Mouse (Mus musculus) heart, adult 2 months (tissue): ENCODE data around the gene Prelid3b. TPM values are rescaled to one million over a fixed set of nuclear protein-coding genes. Genes with fewer than 3 reads are reported as not detected.

ENCODE experiments used
- DNase-seq, 2 experiments: peaks; one replicate each; pipeline ENCODE4 v3.0.0; 2021
- H3K27ac ChIP-seq: fragments of 200-600 bp; 2 replicates; pipeline ENCODE4 v1.8.1; 2022
- H3K27me3 ChIP-seq: fragments of 200-500 bp; 2 replicates; pipeline ENCODE4 v1.6.1; 2012; ENCODE audit warnings: mild to moderate bottlenecking, low read length, inconsistent platforms, mixed read lengths; ENCODE audit not compliant: control insufficient read depth, insufficient read depth
- H3K36me3 ChIP-seq: fragments of 200-500 bp; 2 replicates; pipeline ENCODE4 v1.6.1; 2012; ENCODE audit warnings: low read length, inconsistent platforms; ENCODE audit not compliant: control insufficient read depth, insufficient read depth
- H3K4me1 ChIP-seq: fragments of 200-500 bp; 2 replicates; pipeline ENCODE4 v1.6.1; 2011; ENCODE audit warnings: low read length; ENCODE audit not compliant: control insufficient read depth, insufficient read depth
- H3K4me3 ChIP-seq: fragments of 200-600 bp; 2 replicates; pipeline ENCODE4 v1.8.1; 2022
- H3K79me2 ChIP-seq: fragments of 200-500 bp; replicated peaks from 2 replicates; pipeline ENCODE4 v1.6.1; 2012; ENCODE audit warnings: mild to moderate bottlenecking, inconsistent platforms, low read length, moderate library complexity, mixed read lengths; ENCODE audit not compliant: control insufficient read depth, insufficient read depth
- H3K9ac ChIP-seq: fragments of 200-500 bp; 2 replicates; pipeline ENCODE4 v1.6.1; 2012; ENCODE audit warnings: low read depth, mild to moderate bottlenecking, control low read depth, inconsistent platforms, low read length, mixed read lengths
- CTCF ChIP-seq: fragments of 200-600 bp; IDR thresholded peaks from 2 replicates; pipeline ENCODE4 v1.8.1; 2022; ENCODE audit warnings: antibody characterized with exemption, mild to moderate bottlenecking, moderate library complexity
- EP300 ChIP-seq: fragments of 200-500 bp; IDR thresholded peaks from 2 replicates; pipeline ENCODE4 v1.6.1; 2011; ENCODE audit warnings: low read depth, low read length, control low read depth; ENCODE audit not compliant: insufficient read depth
- POLR2A ChIP-seq: fragments of 200-500 bp; IDR thresholded peaks from 2 replicates; pipeline ENCODE4 v1.6.1; 2011; ENCODE audit warnings: mild to moderate bottlenecking, low read depth, low read length, control low read depth; ENCODE audit not compliant: insufficient read depth
- WGBS: fragments of 180-500 bp; shearing (Covaris S2); methylation state at CpG from one replicate; pipeline ENCODE4 v1.1.7; 2018; 5-methylcytosine and 5-hydroxymethylcytosine counted together
- intact Hi-C: fragments of 180-260 bp; cut with DNase I; formaldehyde crosslinking; loops from one replicate; pipeline ENCODE4 v1.15.1; 2025
- polyA plus RNA-seq: library from polyadenylated mRNA; depleted of rRNA; stranded (reverse); fragments of >200 nt; gene quantifications from 2 replicates; pipeline ENCODE4 v1.2.3, GENCODE M21; 2012
- total RNA-seq, 2 experiments: library from RNA; stranded (reverse); gene quantifications; 2 replicates each; pipeline ENCODE4 v1.2.3; 2021

The Prelid3b gene
- total and polyA plus RNA-seq, 3 experiments = 53.1 to 58.8 (median 57.8) TPM

DNA sequence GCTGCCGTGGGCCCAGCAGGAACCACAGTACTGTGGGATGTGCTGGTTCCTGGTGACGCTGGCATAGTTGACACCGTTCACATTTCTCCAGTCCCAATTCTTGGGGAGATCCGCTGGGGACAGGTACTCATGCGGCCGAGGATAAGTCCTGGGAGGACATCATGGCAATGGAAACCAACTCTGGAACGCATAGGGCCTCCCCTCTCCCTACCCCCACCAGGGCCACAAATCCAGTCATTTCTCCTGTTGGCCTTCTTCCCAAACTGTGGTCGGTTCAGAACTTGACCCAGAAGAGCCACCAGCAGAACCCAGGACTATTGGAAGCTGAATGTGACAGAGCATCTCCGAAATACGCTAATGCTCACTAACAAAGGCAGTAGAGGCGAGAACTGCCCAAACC lies 34.7 kb downstream of the Prelid3b start:
- DNase-seq = no peak
- intact Hi-C loops = loop anchor here (2.0 kb wide), 1 partner anchor 23 kb away; the partner anchor contains the start of gene Nelfcd
- TF ChIP-seq EP300 = no peak
- TF ChIP-seq POLR2A = no peak
- no peak for TF ChIP-seq CTCF
- Histone ChIP-seq H3K9ac (peak overlapping the region; percentile 84), H3K27ac (peak overlapping the region; percentile 78), H3K4me3 (peak overlapping the region; percentile 50), H3K4me1 (peaks cover 5% of the 10 kb centered on the region), H3K27me3 (no peaks in the 10 kb centered on the region), H3K36me3 (no peaks in the 10 kb centered on the region), H3K79me2 (no peaks in the 10 kb centered on the region)
- 59% methylated on average over 11 of the region's 11 CpGs for WGBS

DNA sequence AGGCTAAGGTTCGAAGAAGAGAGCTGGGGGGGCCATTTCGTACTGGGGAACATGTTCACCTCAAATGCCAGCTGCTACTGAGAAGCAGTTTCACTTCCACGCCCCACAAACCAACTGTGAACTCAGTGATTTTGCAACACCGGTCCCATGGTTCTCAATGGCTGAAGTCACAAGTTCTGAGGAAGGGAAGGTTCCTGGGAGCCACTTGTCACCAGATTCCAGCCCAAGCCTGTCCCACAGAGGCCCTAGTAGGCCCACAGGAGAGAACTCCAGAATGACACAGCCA lies 35.2 kb downstream of the Prelid3b start:
- Histone ChIP-seq H3K27ac (peak overlapping the region; percentile 78), H3K36me3 (no peaks in the 10 kb centered on the region), H3K4me1 (peaks cover 5% of the 10 kb centered on the region), H3K27me3 (no peaks in the 10 kb centered on the region), H3K4me3 (no peak overlapping the region; the same call in 1 of the 2 replicates), H3K9ac (no peak overlapping the region), H3K79me2 (no peaks in the 10 kb centered on the region)
- DNase-seq = peak; percentile 44 to 70
- TF ChIP-seq EP300 (no peak), POLR2A (no peak), CTCF (no peak)
- WGBS = 87% methylated on average over 4 of the region's 4 CpGs
- intact Hi-C loops = no loop called here

DNA sequence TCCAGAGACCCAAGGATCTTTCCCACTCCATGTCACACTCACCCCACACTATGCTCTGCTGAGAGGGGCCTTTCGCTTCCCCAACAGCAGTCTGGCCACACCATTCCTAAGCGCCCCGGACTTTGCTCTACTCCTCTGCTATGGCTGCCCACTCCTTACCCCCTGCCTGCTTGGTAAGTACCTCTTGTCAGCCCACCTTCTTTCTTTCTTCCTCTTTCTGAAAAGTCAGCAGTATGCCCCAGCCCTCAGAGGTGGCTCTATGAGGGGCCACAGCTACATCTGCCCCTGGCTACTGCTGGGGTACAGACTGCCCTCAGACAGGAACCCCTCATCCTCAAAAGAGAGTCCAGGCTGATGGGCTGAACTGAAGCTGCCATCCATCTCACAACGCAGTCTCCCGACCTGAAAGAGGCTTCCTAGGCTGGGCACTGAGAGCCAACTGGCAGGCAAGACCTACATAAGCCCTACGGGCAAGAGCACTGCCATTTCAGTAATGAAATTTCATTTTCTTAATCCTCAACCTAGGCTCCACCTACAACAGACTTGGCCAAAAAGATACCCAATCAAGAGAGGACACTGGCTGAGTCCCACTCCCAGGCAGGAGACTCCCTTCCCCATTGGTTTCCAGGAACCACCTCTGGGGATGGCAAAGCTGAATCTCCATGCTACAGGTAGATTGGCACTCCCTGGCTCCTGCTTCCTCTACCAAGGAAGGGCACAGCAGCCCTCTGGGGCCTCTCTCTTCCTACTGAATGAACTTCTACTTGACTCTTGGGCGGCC lies 35.8 kb downstream of the Prelid3b start:
- DNase-seq = no peak
- WGBS = 89% methylated on average over 7 of the region's 7 CpGs
- intact Hi-C loops = no loop called here

GRCm38 (mm10) chr2:174436076-174436701 lies 36.7 kb downstream of the Prelid3b start:
- Histone ChIP-seq H3K79me2 (no peaks in the 10 kb centered on the region), H3K4me1 (peaks cover 5% of the 10 kb centered on the region), H3K36me3 (no peaks in the 10 kb centered on the region), H3K4me3 (no peak overlapping the region), H3K27me3 (no peaks in the 10 kb centered on the region), H3K27ac (no peak overlapping the region), H3K9ac (no peak overlapping the region)
- TF ChIP-seq CTCF = no peak
- TF ChIP-seq POLR2A = no peak
- TF ChIP-seq EP300 = no peak
- intact Hi-C loops = no loop called here
- 85% methylated on average over 26 of the region's 26 CpGs for WGBS
- DNase-seq = peak in 1 of 2 experiments; percentile 65

More for the DNA sequence above, 35.8 kb downstream of the Prelid3b start:
- no peaks in the 10 kb centered on the region for H3K27me3 ChIP-seq
- H3K79me2 ChIP-seq = no peaks in the 10 kb centered on the region
- peak overlapping the region; percentile 3; the same call in 1 of the 2 replicates for H3K27ac ChIP-seq
- H3K9ac ChIP-seq = no peak overlapping the region
- H3K4me3 ChIP-seq = no peak overlapping the region
- peaks cover 5% of the 10 kb centered on the region for H3K4me1 ChIP-seq
- no peaks in the 10 kb centered on the region for H3K36me3 ChIP-seq
- TF ChIP-seq POLR2A (no peak), EP300 (no peak), CTCF (no peak)

- no peak overlapping the region for H3K4me3 ChIP-seq
- H3K9ac ChIP-seq = no peak overlapping the region
- no peak for DNase-seq
- no peak overlapping the region for H3K27ac ChIP-seq
- H3K36me3 ChIP-seq = no peaks in the 10 kb centered on the region
- 95% methylated on average over 9 of the region's 9 CpGs for WGBS
- intact Hi-C loops = no loop called here
- peaks cover 5% of the 10 kb centered on the region for H3K4me1 ChIP-seq
- TF ChIP-seq POLR2A = no peak
- no peak for TF ChIP-seq EP300
- TF ChIP-seq CTCF = no peak
- no peaks in the 10 kb centered on the region for H3K27me3 ChIP-seq
- no peaks in the 10 kb centered on the region for H3K79me2 ChIP-seq
These were observed 37.9 kb downstream of the Prelid3b start for GRCm38 (mm10) chr2:174434943-174435342.
